ENCODE assay signal across 21 mouse cellular contexts in the genomic region with DNA sequence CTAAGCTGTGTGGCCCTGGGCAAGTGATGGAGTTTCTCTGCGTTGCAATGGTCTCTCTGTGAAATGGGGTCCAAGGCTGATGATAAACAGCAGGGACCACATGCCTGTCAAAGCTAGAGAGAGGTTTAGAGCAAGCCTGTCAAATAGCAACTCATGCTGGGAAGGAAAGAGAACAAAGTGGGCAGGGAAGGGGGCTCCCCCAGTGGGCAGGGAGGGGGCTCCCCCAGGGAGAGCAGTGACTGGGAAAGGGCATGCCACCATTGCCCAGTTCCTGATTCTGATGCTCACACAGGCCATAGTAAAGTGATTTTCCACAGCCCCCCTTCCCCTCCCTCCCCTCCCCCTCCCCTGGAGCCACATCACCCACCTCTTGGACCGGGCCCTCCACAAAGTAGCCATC. TPM values are rescaled to one million over a fixed set of nuclear protein-coding genes. Genes with fewer than 3 reads are reported as not detected.
DNase-seq lines count a peak whose midpoint lies in the region; ATAC-seq and TF ChIP-seq lines count a peak whose summit lies in the region.
"Had no signal": no experiment of that assay in that cellular context is flagged by ENCODE, and none has a peak within 500 bp of the region (broad histone marks: within the 10 kb centered on the region; RNA-seq: fewer than 3 reads in every experiment).

No protein-coding gene starts in this region.

- TF ChIP-seq EP300 in CH12.LX (IDR thresholded peaks at IDR 0.05; ENCODE audit: low read length) = peak; percentile 44; the same call in 1 of the 2 replicates

- no peak for TF ChIP-seq CTCF in lung, embryonic 14.5 days (IDR thresholded peaks at IDR 0.05; ENCODE audit: low read depth)
- TF ChIP-seq CTCF in CH12.LX (conservative IDR thresholded peaks at IDR 0.05 in 1 of 2, IDR thresholded peaks at IDR 0.05 in 1 of 2; ENCODE audit: low read depth in 2 of 2, low read length in 2 of 2) = no peak

- H3K4me3 ChIP-seq in kidney, embryonic 15.5 days (replicated peaks) = no peak overlapping the region
- no peak overlapping the region for H3K4me3 ChIP-seq in lung, embryonic 14.5 days (ENCODE audit: low read depth, low read length)
- H3K4me3 ChIP-seq in CH12.LX (replicated peaks in 1 of 3; ENCODE audit: low read depth in 2 of 3, low read length in 2 of 3, poor library complexity in 1 of 3) = no peak overlapping the region
- H3K4me3 ChIP-seq in embryonic facial prominence, embryonic 10.5 days = no peak overlapping the region
- H3K4me3 ChIP-seq: embryonic facial prominence, embryonic 12.5 days; forebrain, embryonic 12.5 days; heart, adult 2 months; heart, embryonic 12.5 days; hindbrain, embryonic 12.5 days had no signal

- H3K27ac ChIP-seq in kidney, embryonic 15.5 days = no peak overlapping the region
- H3K27ac ChIP-seq in lung, embryonic 14.5 days (ENCODE audit: low read depth) = 0 out of 2 replicates have a peak overlapping the region, but pooled peaks have one; percentile 10
- no peak overlapping the region for H3K27ac ChIP-seq in CH12.LX (ENCODE audit: insufficient read depth, low read depth)
- peak overlapping the region; percentile 42; the same call in 1 of the 2 replicates for H3K27ac ChIP-seq in embryonic facial prominence, embryonic 10.5 days (replicated peaks)
- H3K27ac ChIP-seq: forebrain, embryonic 12.5 days; heart, adult 2 months; hindbrain, postnatal 0 days had no signal

- peak overlapping the region; percentile 21; the same call in 1 of the 2 replicates for H3K4me2 ChIP-seq in kidney, embryonic 15.5 days
- no peak overlapping the region for H3K4me2 ChIP-seq in lung, embryonic 14.5 days
- H3K4me2 ChIP-seq in CH12.LX (ENCODE audit: insufficient read depth, low read depth, poor library complexity, severe bottlenecking) = no peak overlapping the region
- H3K4me2 ChIP-seq: embryonic facial prominence, embryonic 12.5 days; forebrain, embryonic 12.5 days; heart, embryonic 12.5 days; hindbrain, embryonic 12.5 days had no signal

- H3K36me3 ChIP-seq in kidney, embryonic 15.5 days = no peaks in the 10 kb centered on the region
- H3K36me3 ChIP-seq in lung, embryonic 14.5 days (ENCODE audit: insufficient read depth) = no peaks in the 10 kb centered on the region
- no peaks in the 10 kb centered on the region for H3K36me3 ChIP-seq in CH12.LX (replicated peaks in 1 of 2; ENCODE audit: control insufficient read depth in 1 of 2, insufficient read depth in 1 of 2, low read length in 1 of 2)
- no peaks in the 10 kb centered on the region for H3K36me3 ChIP-seq in embryonic facial prominence, embryonic 10.5 days (replicated peaks)
- H3K36me3 ChIP-seq: embryonic facial prominence, embryonic 12.5 days; forebrain, embryonic 12.5 days; G1E; heart, embryonic 12.5 days; hindbrain, embryonic 12.5 days had no signal

- no peak for DNase-seq in kidney, adult 18-20 months
- no peak for DNase-seq in lung, embryonic 14.5 days
- DNase-seq in lung, adult 18-20 months = no peak
- DNase-seq in CH12.LX (ENCODE audit: extremely low read depth) = peak; percentile 56
- DNase-seq in embryonic facial prominence, embryonic 10.5 days (ENCODE audit: low spot score) = no peak
- DNase-seq in cerebellum, adult 18-20 months = no peak
- DNase-seq: adrenal gland, adult 8-10 months; cerebellum, adult 8-10 months; cerebellum, postnatal 14 days; embryo, embryonic 11 days; forebrain, postnatal 0 days; gastrocnemius, postnatal 14 days; heart, adult 2 months; heart, postnatal 36 days had no signal

- TF ChIP-seq RAD21 in CH12.LX (IDR thresholded peaks at IDR 0.05; ENCODE audit: low read depth, low read length) = no peak

- dilution Hi-C loops in CH12.LX (cut with MboI; ENCODE audit: extremely low pct_ligation_motif_present, extremely low pct_unique_long_range_greater_than_20kb, low sequenced_read_pairs) = no loop called here

- H3K4me1 ChIP-seq in kidney, embryonic 15.5 days = peaks cover 26% of the 10 kb centered on the region
- no peaks in the 10 kb centered on the region; the same call in 1 of the 2 replicates for H3K4me1 ChIP-seq in lung, embryonic 14.5 days (ENCODE audit: insufficient read depth)
- peaks cover 22 to 37% of the 10 kb centered on the region in 2 experiments for H3K4me1 ChIP-seq in CH12.LX (ENCODE audit: control insufficient read depth in 1 of 2, insufficient read depth in 2 of 2)
- H3K4me1 ChIP-seq in embryonic facial prominence, embryonic 10.5 days = peaks cover 49% of the 10 kb centered on the region
- H3K4me1 ChIP-seq: forebrain, embryonic 12.5 days had no signal

- in situ Hi-C loops in CH12.LX (cut with MboI; ENCODE audit: low pct_ligation_motif_present, low pct_unique_long_range_greater_than_20kb, low sequenced_read_pairs) = no loop called here

- ATAC-seq in kidney, embryonic 15.5 days (replicated peaks; ENCODE audit: low FRiP score) = no peak
- ATAC-seq in lung, embryonic 14.5 days (ENCODE audit: insufficient read depth) = peak; percentile 8; the same call in 1 of the 2 replicates
- ATAC-seq: forebrain, postnatal 0 days; hindbrain, postnatal 0 days had no signal

- whole genome bisulfite sequencing in kidney, embryonic 15.5 days = 56% methylated on average over 2 of the region's 2 CpGs
- WGBS in lung, embryonic 14.5 days = 51% methylated on average over 2 of the region's 2 CpGs
- 69% methylated on average over 2 of the region's 2 CpGs for WGBS in embryonic facial prominence, embryonic 10.5 days

- H3K79me2 ChIP-seq in CH12.LX (replicated peaks; ENCODE audit: control insufficient read depth, extremely low read depth, insufficient read depth, poor library complexity, severe bottlenecking) = no peaks in the 10 kb centered on the region

- no peaks in the 10 kb centered on the region for H3K27me3 ChIP-seq in kidney, embryonic 15.5 days
- H3K27me3 ChIP-seq in lung, embryonic 14.5 days (ENCODE audit: insufficient read depth, low read length) = no peaks in the 10 kb centered on the region
- H3K27me3 ChIP-seq in CH12.LX (replicated peaks) = peaks cover 20% of the 10 kb centered on the region
- no peaks in the 10 kb centered on the region for H3K27me3 ChIP-seq in embryonic facial prominence, embryonic 10.5 days (replicated peaks; ENCODE audit: low read depth, poor library complexity, severe bottlenecking)
- H3K27me3 ChIP-seq: embryonic facial prominence, embryonic 12.5 days; forebrain, embryonic 12.5 days; heart, embryonic 12.5 days; hindbrain, embryonic 12.5 days had no signal

- H3K9ac ChIP-seq in kidney, embryonic 15.5 days = no peak overlapping the region
- H3K9ac ChIP-seq in lung, embryonic 14.5 days = no peak overlapping the region
- H3K9ac ChIP-seq in CH12.LX (ENCODE audit: insufficient read depth, low read depth) = no peak overlapping the region
- H3K9ac ChIP-seq: embryonic facial prominence, embryonic 12.5 days; forebrain, embryonic 12.5 days; forebrain, postnatal 0 days; heart, embryonic 12.5 days; hindbrain, embryonic 12.5 days had no signal

- peaks cover 4% of the 10 kb centered on the region; the same call in 1 of the 2 replicates for H3K9me3 ChIP-seq in kidney, embryonic 15.5 days (replicated peaks)
- no peaks in the 10 kb centered on the region for H3K9me3 ChIP-seq in lung, embryonic 14.5 days (ENCODE audit: low read depth, low read length)
- H3K9me3 ChIP-seq in CH12.LX (replicated peaks; ENCODE audit: low read length) = peaks cover 21% of the 10 kb centered on the region
- peaks cover 9% of the 10 kb centered on the region for H3K9me3 ChIP-seq in embryonic facial prominence, embryonic 10.5 days
- H3K9me3 ChIP-seq: G1E had no signal

- TF ChIP-seq POLR2A in CH12.LX (IDR thresholded peaks at IDR 0.05; ENCODE audit: low read depth, low read length) = no peak

TF ChIP-seq in CH12.LX, 34 proteins besides CTCF, POLR2A, EP300 and RAD21:
- TF ChIP-seq MAZ (IDR thresholded peaks at IDR 0.05; ENCODE audit: low read depth, low read length) (peak; percentile 56; the same call in 1 of the 2 replicates), ETS1 (conservative IDR thresholded peaks at IDR 0.05; ENCODE audit: low read depth, low read length) (peak; percentile 25; the same call in 1 of the 2 replicates), BHLHE40 (IDR thresholded peaks at IDR 0.05; ENCODE audit: low read depth, low read length) (0 out of 2 replicates have a peak, but pooled peaks have one; percentile 28), RCOR1 (conservative IDR thresholded peaks at IDR 0.05; ENCODE audit: low read depth, low read length) (no peak), USF1 (IDR thresholded peaks at IDR 0.05; ENCODE audit: low read depth, low read length) (no peak), GABPA (IDR thresholded peaks at IDR 0.05; ENCODE audit: insufficient replicate concordance, low read depth, low read length) (no peak), MEF2A (IDR thresholded peaks at IDR 0.05; ENCODE audit: borderline replicate concordance, low read depth, low read length) (no peak), JUND (conservative IDR thresholded peaks at IDR 0.05; ENCODE audit: low read depth, low read length) (no peak), ZMIZ1 (IDR thresholded peaks at IDR 0.05; ENCODE audit: low read depth, low read length) (no peak), TCF12 (IDR thresholded peaks at IDR 0.05; ENCODE audit: low read depth, low read length) (no peak), IRF4 (IDR thresholded peaks at IDR 0.05; ENCODE audit: low read depth, low read length) (peak; percentile 66; the same call in 1 of the 2 replicates), POLR2AphosphoS2 (IDR thresholded peaks at IDR 0.05; ENCODE audit: low read depth, low read length) (no peak), CHD1 (IDR thresholded peaks at IDR 0.05; ENCODE audit: low read depth, low read length) (no peak), UBTF (IDR thresholded peaks at IDR 0.05; ENCODE audit: low read depth, low read length) (no peak)

RNA-seq across cellular contexts. Expression of gene Ripor3, which starts 7.5 kb away (rescaled TPM):
- polyA plus RNA-seq in kidney, embryonic 15.5 days (2015; fragmentation: Nextera tagmentation; extraction: Ambion mirVana) = 1.6 and 1.9 TPM in 2 replicates
- polyA plus RNA-seq in lung, embryonic 14.5 days (2014; fragmentation: Nextera tagmentation; extraction: Ambion mirVana) = 2.0 and 2.2 TPM in 2 replicates
- total RNA-seq in CH12.LX (2012; rRNA removed) = 0.17 TPM in 1 of 2 replicates, not detected in the other
- not detected in 2 replicates for total RNA-seq in CH12.LX (2014; rRNA removed)
- not detected in 2 replicates for polyA plus RNA-seq in CH12.LX (2012; ENCODE audit: insufficient read length, low read depth)
- 0.47 and 0.95 TPM in 2 replicates for polyA plus RNA-seq in embryonic facial prominence, embryonic 10.5 days (2016; fragmentation: Nextera tagmentation; extraction: Ambion mirVana)

Comparison
In these comparisons a context has a peak if more than half of its experiments do, and no peak if none do; other contexts are left out.
1. H3K27ac ChIP-seq: peak in lung, embryonic 14.5 days (single experiment) and embryonic facial prominence, embryonic 10.5 days (single experiment); none in kidney, embryonic 15.5 days (single experiment) and CH12.LX (single experiment).